Mouse (Mus musculus) liver, embryonic 16.5 days (tissue): ENCODE measurements around the gene Lrrc74b. TPM values are rescaled to one million over a fixed set of nuclear protein-coding genes. Genes with fewer than 3 reads are reported as not detected.
A peak's percentile ranks its signal among the peaks of the same experiment; 100 is the strongest.

Experiments
- ATAC-seq: fragments of 200-750 bp; cut with Nextera tagmentation; 2 replicates; pipeline ENCODE4 v1.8.0; 2017; ENCODE audit warnings: low read depth, mild to moderate bottlenecking, moderate number of reproducible peaks, moderate library complexity
- H3K27ac ChIP-seq: fragments of 300-500 bp; sonication (generic); 2 replicates; pipeline ENCODE4 v1.5.1; 2014; ENCODE audit warnings: mild to moderate bottlenecking, low read length
- H3K27me3 ChIP-seq: fragments of 300-500 bp; sonication (generic); 2 replicates; pipeline ENCODE4 v1.6.1; 2014; ENCODE audit warnings: low read depth, low read length, mixed read lengths; ENCODE audit not compliant: control insufficient read depth, insufficient read depth
- H3K36me3 ChIP-seq: fragments of 300-500 bp; sonication (generic); 2 replicates; pipeline ENCODE4 v1.6.1; 2014; ENCODE audit warnings: mild to moderate bottlenecking; ENCODE audit not compliant: control insufficient read depth, insufficient read depth
- H3K4me1 ChIP-seq: fragments of 300-500 bp; sonication (generic); 2 replicates; pipeline ENCODE4 v1.6.1; 2014; ENCODE audit warnings: low read depth, low read length, mixed read lengths; ENCODE audit not compliant: control insufficient read depth
- H3K4me2 ChIP-seq: fragments of 300-500 bp; sonication (generic); 2 replicates; pipeline ENCODE4 v1.6.1; 2014; ENCODE audit warnings: low read depth, low read length, mixed read lengths
- H3K4me3 ChIP-seq: fragments of 300-500 bp; sonication (generic); 2 replicates; pipeline ENCODE4 v1.5.1; 2014; ENCODE audit warnings: low read depth, mild to moderate bottlenecking, low read length
- H3K9ac ChIP-seq: fragments of 300-500 bp; sonication (generic); 2 replicates; pipeline ENCODE4 v1.6.1; 2014; ENCODE audit warnings: low read depth, low read length
- H3K9me3 ChIP-seq: fragments of 300-500 bp; sonication (generic); replicated peaks from 2 replicates; pipeline ENCODE4 v1.6.1; 2016; ENCODE audit warnings: low read length; ENCODE audit not compliant: control insufficient read depth
- WGBS: fragments of 180-500 bp; shearing (Covaris S2); extraction: QIAGEN DNeasy Blood & Tissue Kit; methylation state at CpG from one replicate; pipeline ENCODE4 v1.1.7; 2014; ENCODE audit not compliant: insufficient replicate concordance; 5-methylcytosine and 5-hydroxymethylcytosine counted together
- polyA plus RNA-seq: library from polyadenylated mRNA; unstranded; fragments of >200 nt; fragmentation: Nextera tagmentation; extraction: Ambion mirVana; gene quantifications from 2 replicates; pipeline ENCODE4 v1.2.1, GENCODE M21; 2015

The Lrrc74b gene
- polyA plus RNA-seq, 1 experiment from 2014 or later: 0.06 TPM

DNA sequence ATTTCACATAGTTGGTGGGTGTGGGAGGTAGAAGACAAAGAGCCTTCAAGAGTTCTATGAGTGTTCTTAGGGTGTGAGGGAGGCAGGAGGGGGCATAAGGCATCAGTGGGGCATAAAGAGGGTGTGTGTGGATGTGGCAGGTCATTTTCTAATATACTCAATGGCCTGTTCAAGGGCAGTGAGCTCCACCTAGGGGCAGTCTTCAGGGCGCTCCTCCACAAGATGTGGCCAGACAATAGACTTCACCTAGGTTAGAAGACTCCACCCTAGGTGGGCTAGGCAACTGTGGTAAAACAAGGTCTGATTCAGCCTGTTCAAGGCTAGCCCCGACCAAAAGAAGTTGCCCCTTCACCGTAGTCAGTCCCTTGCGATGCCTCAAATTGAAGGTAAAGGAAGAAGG lies 28.8 kb downstream of the Lrrc74b start:
- Histone ChIP-seq H3K4me1 (peaks cover 16% of the 10 kb centered on the region), H3K4me3 (no peak overlapping the region), H3K9me3 (no peaks in the 10 kb centered on the region), H3K27ac (no peak overlapping the region), H3K36me3 (peaks cover 13% of the 10 kb centered on the region), H3K27me3 (no peaks in the 10 kb centered on the region), H3K9ac (no peak overlapping the region), H3K4me2 (no peak overlapping the region)
- ATAC-seq: no peak
- WGBS: 57% methylated on average over 4 of the region's 4 CpGs

DNA sequence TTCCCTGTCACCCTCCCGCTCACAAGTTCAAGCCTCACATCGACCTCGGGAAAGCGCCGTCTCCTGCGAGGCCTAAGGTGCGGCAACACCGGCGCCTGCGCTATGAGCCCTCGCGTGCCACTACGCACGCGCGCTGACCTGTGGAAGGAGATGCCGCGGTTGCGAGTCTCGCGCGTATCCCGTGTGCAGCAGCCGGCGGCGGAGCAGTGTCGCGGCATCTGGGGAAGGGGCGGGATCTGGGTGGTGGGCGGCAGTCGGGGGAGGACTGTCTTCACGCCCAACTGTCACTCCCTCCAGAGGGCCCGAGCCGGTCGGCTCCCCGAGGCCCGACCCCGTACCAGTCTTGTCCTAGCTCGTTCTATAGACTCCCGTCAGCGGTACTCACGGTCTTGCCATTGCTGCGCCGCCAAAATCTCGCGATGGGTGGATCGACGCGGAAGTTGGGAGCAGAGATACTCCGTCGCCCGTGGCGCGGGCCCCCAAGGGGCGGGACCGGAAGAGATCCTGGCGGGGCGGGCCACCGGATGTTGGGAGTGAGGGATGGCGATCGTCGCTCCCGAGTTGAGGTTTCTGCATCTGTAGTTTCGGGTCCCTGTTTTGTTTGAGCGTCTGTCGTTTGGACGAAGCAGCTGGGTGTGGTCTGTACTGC lies 30.3 kb downstream of the Lrrc74b start, which contains the start of gene Thap7:
Gene Thap7, minus strand, starts transcription at position 497 of the 649 bp plus-strand sequence.
- Histone ChIP-seq H3K4me2 (peak within 1 kb of the TSS; percentile 96), H3K4me1 (peaks cover 16% of the 10 kb centered on the region), H3K9ac (peak within 1 kb of the TSS; percentile 88), H3K27me3 (no peaks in the 10 kb centered on the region), H3K9me3 (no peaks in the 10 kb centered on the region), H3K36me3 (peaks cover 18% of the 10 kb centered on the region), H3K4me3 (peak within 1 kb of the TSS; percentile 84), H3K27ac (peak within 1 kb of the TSS; percentile 96)
- WGBS: under 1% methylated on average over 67 of the region's 67 CpGs
- peak; percentile 96 for ATAC-seq

DNA sequence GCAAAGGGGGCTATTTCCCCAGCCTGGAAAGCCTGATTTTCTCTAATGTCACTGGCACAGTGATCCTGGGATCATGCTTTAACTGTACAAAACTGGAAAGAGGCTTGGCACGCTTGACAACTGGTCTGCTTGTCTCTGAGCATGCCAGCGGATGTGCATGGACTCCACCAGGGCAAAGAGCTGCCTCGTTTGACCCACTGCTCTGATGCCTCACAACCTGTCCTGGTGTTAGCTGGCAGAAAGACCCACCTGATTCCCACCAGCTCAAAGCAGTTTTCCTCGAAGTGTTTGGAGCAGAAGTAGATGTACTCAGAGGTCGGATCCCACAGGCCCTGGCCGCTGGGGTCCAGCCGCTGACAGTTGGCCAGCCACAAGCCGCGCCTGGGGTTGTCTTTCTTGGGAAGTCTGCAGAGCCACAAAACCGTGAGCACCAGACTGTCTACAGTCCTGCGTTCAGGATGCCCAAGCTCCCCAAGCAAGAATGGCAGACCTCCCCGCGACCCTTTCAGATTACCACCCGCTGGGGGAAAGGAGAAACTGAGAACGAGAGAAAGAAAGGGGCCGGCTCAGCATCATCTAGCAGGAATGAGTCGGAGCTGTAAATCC lies 31.0 kb downstream of the Lrrc74b start:
- peak overlapping the region; percentile 84 for H3K4me3 ChIP-seq
- H3K36me3 ChIP-seq: peaks cover 19% of the 10 kb centered on the region
- no peaks in the 10 kb centered on the region for H3K9me3 ChIP-seq
- WGBS: 9% methylated on average over 17 of the region's 17 CpGs
- H3K27ac ChIP-seq: peak overlapping the region; percentile 96
- H3K9ac ChIP-seq: peak overlapping the region; percentile 88
- peak overlapping the region; percentile 96 for H3K4me2 ChIP-seq
- peaks cover 16% of the 10 kb centered on the region for H3K4me1 ChIP-seq
- ATAC-seq: no peak
- no peaks in the 10 kb centered on the region for H3K27me3 ChIP-seq

DNA sequence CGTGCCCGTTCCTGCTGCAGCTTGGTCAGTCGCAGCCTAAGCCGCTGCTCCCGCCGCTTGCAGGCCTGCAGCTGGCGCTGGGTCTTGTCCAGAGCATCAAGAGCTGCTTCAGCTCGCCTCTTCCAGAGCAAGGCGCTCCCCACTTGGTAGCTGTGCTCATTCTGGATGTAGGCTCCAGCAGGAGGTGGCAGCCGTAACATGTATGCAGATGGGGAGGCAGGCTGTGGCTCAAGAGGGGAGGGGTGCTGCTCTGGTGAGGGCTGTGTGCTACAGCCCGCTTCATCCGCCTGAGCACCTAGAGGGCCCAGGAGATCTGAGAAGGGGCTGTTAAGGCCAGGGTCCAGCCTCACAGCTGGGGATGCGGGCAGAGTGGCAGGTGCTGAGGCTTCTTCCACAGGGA lies 32.8 kb downstream of the Lrrc74b start:
- 84% methylated on average over 13 of the region's 13 CpGs for WGBS
- H3K27me3 ChIP-seq: no peaks in the 10 kb centered on the region
- no peaks in the 10 kb centered on the region for H3K9me3 ChIP-seq
- H3K4me1 ChIP-seq: peaks cover 16% of the 10 kb centered on the region
- H3K4me2 ChIP-seq: no peak overlapping the region
- no peak overlapping the region for H3K9ac ChIP-seq
- no peak overlapping the region for H3K4me3 ChIP-seq
- ATAC-seq: no peak
- peaks cover 26% of the 10 kb centered on the region for H3K36me3 ChIP-seq
- H3K27ac ChIP-seq: no peak overlapping the region

DNA sequence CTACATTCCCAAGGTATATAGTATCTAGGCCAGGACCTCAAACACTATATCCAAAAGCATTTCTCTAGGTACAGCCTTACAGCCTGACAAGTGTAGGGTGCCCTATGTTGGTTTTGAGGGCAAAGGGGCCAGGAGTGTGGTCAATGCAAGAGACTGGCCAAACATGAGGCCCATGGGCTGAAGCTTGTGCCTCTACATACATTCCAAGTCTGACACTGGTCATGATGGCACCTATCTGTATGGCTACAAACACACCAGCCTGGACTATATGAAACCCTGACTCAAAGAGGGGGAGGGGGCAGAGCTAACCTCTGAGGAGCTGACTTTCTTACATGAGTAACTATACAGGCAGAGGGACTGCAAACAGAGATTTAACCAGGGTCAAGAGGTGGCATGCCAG lies 33.4 kb downstream of the Lrrc74b start:
- no peak for ATAC-seq
- H3K36me3 ChIP-seq: peaks cover 29% of the 10 kb centered on the region
- H3K4me2 ChIP-seq: no peak overlapping the region
- no peak overlapping the region for H3K27ac ChIP-seq
- H3K4me3 ChIP-seq: no peak overlapping the region
- H3K27me3 ChIP-seq: no peaks in the 10 kb centered on the region
- H3K9me3 ChIP-seq: no peaks in the 10 kb centered on the region
- H3K4me1 ChIP-seq: peaks cover 16% of the 10 kb centered on the region
- H3K9ac ChIP-seq: no peak overlapping the region

- Histone ChIP-seq H3K4me1 (peaks cover 11% of the 10 kb centered on the region), H3K4me2 (no peak overlapping the region), H3K9me3 (no peaks in the 10 kb centered on the region), H3K27me3 (no peaks in the 10 kb centered on the region), H3K9ac (no peak overlapping the region), H3K36me3 (peaks cover 33% of the 10 kb centered on the region), H3K27ac (no peak overlapping the region), H3K4me3 (no peak overlapping the region)
- WGBS: 70% methylated on average over 6 of the region's 6 CpGs
- ATAC-seq: no peak
Observed at GRCm38 (mm10) chr16:17526223-17526622, 34.8 kb downstream of the Lrrc74b start.

DNA sequence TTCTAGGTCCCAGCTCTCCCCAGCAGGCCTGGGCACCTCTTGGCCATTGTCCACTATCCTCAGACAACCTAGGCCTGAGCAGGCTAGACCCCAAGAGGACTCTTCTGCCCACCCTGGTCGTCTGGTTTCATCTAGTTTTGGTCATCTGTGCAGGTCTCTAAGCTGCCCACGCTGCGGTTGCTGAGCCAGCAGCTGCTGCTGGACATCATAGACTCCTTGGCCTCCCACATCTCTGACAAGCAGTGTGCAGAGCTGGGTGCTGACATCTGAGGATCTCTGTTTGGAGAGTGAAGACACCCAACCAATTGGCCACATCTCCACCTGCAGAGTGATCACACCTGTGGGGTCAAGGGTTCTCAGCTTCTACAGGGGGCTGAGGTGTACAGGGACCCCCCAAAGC lies 35.5 kb downstream of the Lrrc74b start:
- H3K4me1 ChIP-seq: peaks cover 11% of the 10 kb centered on the region
- H3K4me3 ChIP-seq: no peak overlapping the region
- WGBS: 82% methylated on average over 3 of the region's 3 CpGs
- no peak for ATAC-seq
- no peak overlapping the region for H3K9ac ChIP-seq
- no peaks in the 10 kb centered on the region for H3K9me3 ChIP-seq
- H3K4me2 ChIP-seq: no peak overlapping the region
- peaks cover 39% of the 10 kb centered on the region for H3K36me3 ChIP-seq
- no peak overlapping the region for H3K27ac ChIP-seq
- no peaks in the 10 kb centered on the region for H3K27me3 ChIP-seq

GRCm38 (mm10) chr16:17524156-17524555 lies 36.9 kb downstream of the Lrrc74b start:
- H3K9ac ChIP-seq: no peak overlapping the region
- H3K36me3 ChIP-seq: peaks cover 43% of the 10 kb centered on the region
- no peak overlapping the region for H3K4me2 ChIP-seq
- H3K4me1 ChIP-seq: no peaks in the 10 kb centered on the region
- no peaks in the 10 kb centered on the region for H3K9me3 ChIP-seq
- H3K27me3 ChIP-seq: no peaks in the 10 kb centered on the region
- WGBS: 75% methylated on average over 11 of the region's 11 CpGs
- ATAC-seq: no peak
- H3K4me3 ChIP-seq: no peak overlapping the region
- H3K27ac ChIP-seq: no peak overlapping the region

- Histone ChIP-seq H3K4me1 (no peaks in the 10 kb centered on the region), H3K9me3 (no peaks in the 10 kb centered on the region), H3K4me2 (no peak overlapping the region), H3K9ac (no peak overlapping the region), H3K27me3 (no peaks in the 10 kb centered on the region), H3K27ac (no peak overlapping the region), H3K4me3 (no peak overlapping the region), H3K36me3 (peaks cover 34% of the 10 kb centered on the region)
- 69% methylated on average over 2 of the region's 2 CpGs for WGBS
- ATAC-seq: no peak
Observed at GRCm38 (mm10) chr16:17518910-17519309, 42.1 kb downstream of the Lrrc74b start.
